Mouse (Mus musculus): ENCODE results near the gene Inka2.

Gene Inka2

DNA sequence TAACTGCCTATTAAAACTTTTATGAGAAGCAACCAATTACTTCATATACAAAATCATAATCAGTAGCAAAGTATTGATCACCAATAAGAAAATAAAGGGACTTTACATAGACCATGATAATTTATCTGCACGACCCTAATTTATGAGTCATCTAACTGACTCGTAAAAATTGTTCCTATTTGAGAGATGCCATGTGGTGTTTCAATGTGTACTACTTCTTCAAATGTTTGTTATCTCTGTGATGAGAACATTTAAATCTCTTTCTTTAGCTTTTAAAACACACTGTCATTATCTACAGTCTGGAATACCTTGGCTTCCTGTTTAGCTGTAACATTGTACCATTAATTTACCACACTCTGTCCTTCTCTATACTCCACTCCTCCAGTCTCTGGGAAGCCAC is 65.0 kb downstream of the Inka2 start:
- in situ Hi-C loops (cut with MboI, MseI): loop anchor here (5.0 kb wide), 1 partner anchor 128 kb away; no protein-coding TSS in a partner anchor
